Mouse (Mus musculus) hindbrain, embryonic 14.5 days (tissue): ENCODE results near the gene Tm9sf2. TPM values are rescaled to one million over a fixed set of nuclear protein-coding genes. Genes with fewer than 3 reads are reported as not detected.
A peak's percentile ranks its signal among the peaks of the same experiment; 100 is the strongest.

Experiments used
- ATAC-seq: fragments of 200-750 bp; cut with Nextera tagmentation; 2 replicates; pipeline ENCODE4 v1.8.0; 2017; ENCODE audit warnings: moderate number of reproducible peaks, mild to moderate bottlenecking, moderate TSS enrichment, moderate library complexity; ENCODE audit not compliant: low FRiP score
- DNase-seq: peaks from one replicate; pipeline ENCODE4 v3.0.0-alpha.2; 2015; ENCODE audit warnings: low spot score
- H3K27ac ChIP-seq: fragments of 300-500 bp; sonication (generic); 2 replicates; pipeline ENCODE4 v1.5.1; 2014; ENCODE audit warnings: mild to moderate bottlenecking, moderate library complexity
- H3K27me3 ChIP-seq: fragments of 300-500 bp; sonication (generic); 2 replicates; pipeline ENCODE4 v1.6.1; 2014; ENCODE audit warnings: mild to moderate bottlenecking, low read length, mixed read lengths; ENCODE audit not compliant: control insufficient read depth, insufficient read depth
- H3K36me3 ChIP-seq: fragments of 300-500 bp; sonication (generic); replicated peaks from 2 replicates; pipeline ENCODE4 v1.6.1; 2014; ENCODE audit not compliant: control insufficient read depth, insufficient read depth
- H3K4me1 ChIP-seq: fragments of 300-500 bp; sonication (generic); replicated peaks from 2 replicates; pipeline ENCODE4 v1.6.1; 2014; ENCODE audit warnings: antibody characterized with exemption, low read length, mixed read lengths; ENCODE audit not compliant: control insufficient read depth, insufficient read depth
- H3K4me2 ChIP-seq: fragments of 300-500 bp; sonication (generic); replicated peaks from 2 replicates; pipeline ENCODE4 v1.6.1; 2014; ENCODE audit warnings: mild to moderate bottlenecking, moderate library complexity
- H3K4me3 ChIP-seq: fragments of 300-500 bp; sonication (generic); replicated peaks from 2 replicates; pipeline ENCODE4 v1.5.1; 2014; ENCODE audit warnings: mild to moderate bottlenecking, low read length
- H3K9ac ChIP-seq: fragments of 300-500 bp; sonication (generic); 2 replicates; pipeline ENCODE4 v1.6.1; 2014
- H3K9me3 ChIP-seq: fragments of 300-500 bp; sonication (generic); 2 replicates; pipeline ENCODE4 v1.6.1; 2016; ENCODE audit warnings: low read length; ENCODE audit not compliant: control insufficient read depth
- WGBS: fragments of 180-500 bp; shearing (Covaris S2); extraction: QIAGEN DNeasy Blood & Tissue Kit; methylation state at CpG from one replicate; pipeline ENCODE4 v1.1.7; 2014; 5-methylcytosine and 5-hydroxymethylcytosine counted together
- polyA plus RNA-seq: library from polyadenylated mRNA; unstranded; fragments of >200 nt; fragmentation: Nextera tagmentation; extraction: Ambion mirVana; gene quantifications from 2 replicates; pipeline ENCODE4 v1.2.1, GENCODE M21; 2014

The Tm9sf2 gene
- polyA plus RNA-seq, 1 experiment from 2014 or later: 124 TPM

DNA sequence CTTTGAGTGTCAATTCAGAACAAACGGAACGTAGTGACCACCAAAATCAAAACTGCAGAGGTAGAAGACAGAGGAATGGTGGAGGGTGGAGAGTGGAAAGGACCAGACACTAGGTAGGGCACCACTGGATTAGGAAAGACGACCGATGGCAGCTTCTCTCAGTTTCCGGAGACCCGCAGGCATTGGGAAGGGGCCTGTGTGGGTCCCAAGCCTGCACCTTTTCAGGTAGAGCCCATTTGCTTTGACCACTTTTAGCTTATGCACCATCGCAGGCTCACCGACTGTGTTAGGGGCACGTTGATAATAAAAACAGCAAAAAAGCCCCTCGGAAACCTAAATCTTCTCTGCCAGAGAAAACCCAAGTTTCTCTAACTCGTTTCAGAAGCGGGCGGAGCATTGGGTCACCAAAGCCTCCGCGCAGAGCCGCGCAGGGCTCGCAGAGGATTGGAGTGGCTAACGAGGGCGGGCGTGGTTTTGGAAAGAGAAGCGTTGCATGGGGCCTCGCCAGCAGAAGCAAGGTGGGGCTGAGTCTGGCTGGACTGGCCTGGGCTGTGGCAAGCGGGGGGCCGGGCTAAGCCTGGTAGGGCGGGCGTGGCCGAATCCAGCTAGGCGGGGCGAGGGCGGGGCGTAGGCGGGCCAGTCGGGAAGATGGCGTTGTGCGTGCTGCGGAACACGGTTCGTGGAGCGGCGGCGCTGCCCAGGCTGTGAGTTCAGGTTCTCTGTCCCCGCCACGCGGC lies 74.4 kb downstream of the Tm9sf2 start, which contains the start of gene Clybl:
TSS of gene Clybl (plus strand) at position 627 of the 737 bp plus-strand sequence.
- Histone ChIP-seq H3K27me3 (no peaks in the 10 kb centered on the region), H3K27ac (no peak within 1 kb of the TSS), H3K36me3 (no peaks in the 10 kb centered on the region), H3K4me3 (peak within 1 kb of the TSS; percentile 50), H3K4me2 (peak within 1 kb of the TSS; percentile 60), H3K9ac (peak within 1 kb of the TSS; percentile 60), H3K4me1 (no peaks in the 10 kb centered on the region), H3K9me3 (no peaks in the 10 kb centered on the region)
- DNase-seq (peak; percentile 84), ATAC-seq (peak; percentile 96)
- WGBS: 3% methylated on average over 44 of the region's 45 CpGs

GRCm38 (mm10) chr14:122181815-122182157 lies 74.9 kb downstream of the Tm9sf2 start:
- Histone ChIP-seq H3K27ac (no peak overlapping the region), H3K4me3 (peak overlapping the region; percentile 50), H3K27me3 (no peaks in the 10 kb centered on the region), H3K9me3 (no peaks in the 10 kb centered on the region), H3K4me2 (peak overlapping the region; percentile 60), H3K9ac (peak overlapping the region; percentile 60), H3K4me1 (no peaks in the 10 kb centered on the region), H3K36me3 (no peaks in the 10 kb centered on the region)
- no peak for DNase-seq
- peak; percentile 61 for ATAC-seq
- 1% methylated on average over 12 of the region's 12 CpGs for WGBS

GRCm38 (mm10) chr14:122182220-122182619 lies 75.4 kb downstream of the Tm9sf2 start:
- no peaks in the 10 kb centered on the region for H3K9me3 ChIP-seq
- H3K27me3 ChIP-seq: no peaks in the 10 kb centered on the region
- 83% methylated on average over 6 of the region's 6 CpGs for WGBS
- H3K27ac ChIP-seq: no peak overlapping the region
- ATAC-seq (no peak), DNase-seq (no peak)
- no peaks in the 10 kb centered on the region for H3K4me1 ChIP-seq
- peak overlapping the region; percentile 50 for H3K4me3 ChIP-seq
- H3K36me3 ChIP-seq: no peaks in the 10 kb centered on the region
- H3K4me2 ChIP-seq: peak overlapping the region; percentile 60
- H3K9ac ChIP-seq: no peak overlapping the region

DNA sequence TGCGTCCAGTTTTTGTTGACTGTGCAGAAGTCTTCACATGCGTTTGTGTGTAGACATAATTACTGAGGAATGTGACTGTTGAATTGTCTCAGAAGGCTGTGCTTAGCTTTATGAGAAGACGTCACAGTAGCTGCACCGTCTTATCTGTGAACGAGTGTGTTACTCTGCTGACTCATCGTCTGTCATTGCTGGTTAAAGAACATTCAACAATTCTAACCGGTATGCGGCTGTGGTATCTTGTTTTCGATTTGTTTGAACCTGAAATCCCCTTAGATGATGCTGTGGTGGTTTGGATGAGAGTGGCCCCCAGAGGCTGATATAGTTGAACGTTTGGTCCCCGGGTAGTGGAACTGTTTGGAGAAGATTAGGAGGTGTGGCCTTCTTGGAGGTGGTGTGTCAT lies 77.1 kb downstream of the Tm9sf2 start:
- Histone ChIP-seq H3K9ac (no peak overlapping the region), H3K4me2 (no peak overlapping the region), H3K4me3 (no peak overlapping the region), H3K27me3 (no peaks in the 10 kb centered on the region), H3K36me3 (no peaks in the 10 kb centered on the region), H3K27ac (no peak overlapping the region), H3K4me1 (no peaks in the 10 kb centered on the region), H3K9me3 (no peaks in the 10 kb centered on the region)
- 87% methylated on average over 11 of the region's 11 CpGs for WGBS
- ATAC-seq (no peak), DNase-seq (no peak)

- no peak overlapping the region for H3K4me3 ChIP-seq
- no peak overlapping the region for H3K4me2 ChIP-seq
- WGBS: 88% methylated on average over 5 of the region's 5 CpGs
- H3K27ac ChIP-seq: no peak overlapping the region
- no peaks in the 10 kb centered on the region for H3K27me3 ChIP-seq
- ATAC-seq: no peak
- no peak overlapping the region for H3K9ac ChIP-seq
- no peaks in the 10 kb centered on the region for H3K9me3 ChIP-seq
- no peaks in the 10 kb centered on the region for H3K4me1 ChIP-seq
- no peak for DNase-seq
- H3K36me3 ChIP-seq: no peaks in the 10 kb centered on the region
Observed at GRCm38 (mm10) chr14:122188250-122188649, 81.4 kb downstream of the Tm9sf2 start.

- DNase-seq: no peak
- WGBS: 74% methylated on average over 5 of the region's 5 CpGs
- no peaks in the 10 kb centered on the region for H3K27me3 ChIP-seq
- no peaks in the 10 kb centered on the region for H3K36me3 ChIP-seq
- peak; percentile 34; the same call in 1 of the 2 replicates for ATAC-seq
- no peaks in the 10 kb centered on the region for H3K9me3 ChIP-seq
- no peak overlapping the region for H3K27ac ChIP-seq
- no peak overlapping the region for H3K9ac ChIP-seq
- no peak overlapping the region for H3K4me3 ChIP-seq
- H3K4me2 ChIP-seq: no peak overlapping the region
- H3K4me1 ChIP-seq: no peaks in the 10 kb centered on the region
Observed at GRCm38 (mm10) chr14:122189901-122190300, 83.1 kb downstream of the Tm9sf2 start.

- DNase-seq (no peak), ATAC-seq (0 out of 2 replicates have a peak, but pooled peaks have one; percentile 26)
- no peak overlapping the region for H3K4me3 ChIP-seq
- WGBS: 17% methylated on average over 2 of the region's 2 CpGs
- no peak overlapping the region for H3K27ac ChIP-seq
- H3K36me3 ChIP-seq: no peaks in the 10 kb centered on the region
- H3K4me2 ChIP-seq: no peak overlapping the region
- H3K4me1 ChIP-seq: no peaks in the 10 kb centered on the region
- no peaks in the 10 kb centered on the region for H3K9me3 ChIP-seq
- no peaks in the 10 kb centered on the region for H3K27me3 ChIP-seq
- no peak overlapping the region for H3K9ac ChIP-seq
Observed at GRCm38 (mm10) chr14:122190527-122190926, 83.7 kb downstream of the Tm9sf2 start.

DNA sequence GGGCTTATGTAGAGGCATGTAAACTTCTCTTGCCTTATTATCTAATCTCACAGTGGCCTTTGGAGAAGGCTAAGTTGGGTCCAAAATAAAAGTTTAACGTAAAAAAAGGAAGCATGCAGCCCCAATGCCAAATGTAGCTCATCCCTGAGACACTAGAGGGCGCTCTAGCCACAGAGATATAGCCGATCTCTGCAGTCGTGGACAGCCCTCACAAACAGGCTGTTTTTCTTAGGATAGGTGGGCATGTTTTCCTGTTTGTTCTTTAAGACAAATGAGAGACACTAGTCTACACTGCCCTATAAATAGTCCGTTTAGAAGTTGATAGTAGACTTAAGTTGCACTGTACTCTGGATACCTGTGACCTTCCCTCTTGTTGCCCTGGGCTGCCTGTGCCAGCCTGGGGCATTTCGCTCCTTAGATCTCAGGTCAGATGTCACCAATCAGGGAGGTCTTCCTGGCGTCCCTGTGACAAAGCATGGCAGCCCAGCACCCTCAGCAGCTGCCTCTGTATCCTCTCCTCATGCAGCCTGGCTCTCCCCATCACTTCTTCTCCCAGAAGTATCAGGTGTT lies 84.2 kb downstream of the Tm9sf2 start:
- Histone ChIP-seq H3K4me3 (no peak overlapping the region), H3K4me1 (no peaks in the 10 kb centered on the region), H3K9ac (no peak overlapping the region), H3K36me3 (no peaks in the 10 kb centered on the region), H3K27ac (no peak overlapping the region), H3K27me3 (no peaks in the 10 kb centered on the region), H3K4me2 (no peak overlapping the region), H3K9me3 (no peaks in the 10 kb centered on the region)
- 15% methylated on average over 7 of the region's 7 CpGs for WGBS
- ATAC-seq: peak; percentile 80
- DNase-seq: peak; percentile 91

DNA sequence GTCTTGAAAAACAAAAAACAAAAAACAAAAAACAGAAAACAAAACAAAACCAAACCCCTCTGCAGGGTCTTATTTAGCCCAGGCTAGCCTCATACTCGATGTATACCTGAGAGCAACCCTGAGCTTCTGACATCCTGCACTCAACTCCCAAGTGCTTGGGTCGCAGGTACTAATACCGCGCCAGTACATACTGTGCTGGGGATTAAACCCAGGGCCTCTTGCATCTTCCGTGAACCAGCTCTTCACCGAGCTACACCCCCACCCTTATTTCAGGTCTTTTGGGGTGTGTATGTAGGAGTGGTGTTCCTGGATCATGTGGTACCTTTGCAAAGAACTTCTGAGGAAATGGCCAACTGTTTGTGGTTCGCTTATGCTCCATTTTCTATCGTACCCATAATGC lies 87.8 kb downstream of the Tm9sf2 start:
- Histone ChIP-seq H3K36me3 (no peaks in the 10 kb centered on the region), H3K27ac (no peak overlapping the region), H3K9me3 (no peaks in the 10 kb centered on the region), H3K4me3 (no peak overlapping the region), H3K27me3 (no peaks in the 10 kb centered on the region), H3K4me1 (no peaks in the 10 kb centered on the region), H3K9ac (no peak overlapping the region), H3K4me2 (no peak overlapping the region)
- no peak for DNase-seq
- 96% methylated on average over 8 of the region's 8 CpGs for WGBS
- ATAC-seq: no peak
